Mouse (Mus musculus): ENCODE data around the gene Dgki.

Gene Dgki

DNA sequence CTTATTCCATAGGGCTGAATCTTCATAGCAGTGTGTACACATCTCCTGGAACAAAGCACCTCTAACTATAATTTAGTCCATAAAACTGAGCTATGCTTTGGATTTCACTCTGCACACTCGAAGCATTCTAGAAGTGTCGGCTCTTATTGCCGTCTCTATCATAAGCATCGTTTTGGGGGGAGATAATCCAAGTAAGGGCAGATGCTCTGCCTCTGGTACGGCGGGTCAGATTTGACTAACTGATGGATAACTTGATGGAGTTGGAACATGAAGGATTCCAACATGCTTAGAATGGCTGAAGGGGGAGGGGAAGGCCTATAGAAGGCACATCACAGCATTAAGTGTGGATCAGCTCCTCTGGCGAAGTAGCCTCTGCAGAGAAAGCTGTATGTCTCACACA lies 242.4 kb downstream of the Dgki start:
- no peak for DNase-seq

DNA sequence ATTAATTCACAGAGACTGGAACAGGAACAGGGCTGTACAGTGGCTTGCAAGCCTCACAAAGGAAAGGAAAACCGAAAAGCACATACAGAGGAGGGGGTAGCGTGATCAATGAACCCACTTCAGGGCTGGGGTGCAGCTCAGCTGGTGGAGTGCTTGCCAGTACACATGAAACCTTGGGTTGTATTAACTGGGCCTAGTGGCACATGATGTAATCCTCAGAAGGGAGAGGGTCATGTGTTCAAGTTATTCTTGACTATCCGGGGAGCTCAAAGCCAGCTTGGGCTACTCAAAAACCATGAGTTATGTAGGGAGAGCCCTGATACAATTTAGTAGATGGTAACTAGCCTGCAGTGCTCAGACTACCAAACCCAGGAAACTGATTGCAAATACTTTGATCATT lies 244.3 kb downstream of the Dgki start:
- DNase-seq, result no peak

DNA sequence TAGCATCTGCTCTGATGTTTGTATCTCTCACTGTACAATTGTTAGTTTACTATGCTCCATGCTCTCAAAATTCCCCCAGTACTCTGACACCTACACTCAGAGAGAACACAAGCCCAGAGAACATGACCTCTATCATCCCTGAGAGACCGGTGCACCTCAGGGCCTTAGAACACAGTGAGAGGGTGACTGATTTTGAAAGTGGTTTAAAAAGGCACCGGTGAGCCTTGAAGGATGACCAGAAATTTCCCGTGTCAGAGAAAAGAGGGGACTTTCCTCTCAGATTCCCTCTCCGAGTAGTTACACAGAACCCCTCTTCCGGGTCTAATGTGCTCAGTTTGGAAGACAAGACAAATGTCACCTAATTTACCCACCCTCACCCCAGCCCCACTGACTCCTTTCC lies 244.9 kb downstream of the Dgki start:
- DNase-seq, result no peak

DNA sequence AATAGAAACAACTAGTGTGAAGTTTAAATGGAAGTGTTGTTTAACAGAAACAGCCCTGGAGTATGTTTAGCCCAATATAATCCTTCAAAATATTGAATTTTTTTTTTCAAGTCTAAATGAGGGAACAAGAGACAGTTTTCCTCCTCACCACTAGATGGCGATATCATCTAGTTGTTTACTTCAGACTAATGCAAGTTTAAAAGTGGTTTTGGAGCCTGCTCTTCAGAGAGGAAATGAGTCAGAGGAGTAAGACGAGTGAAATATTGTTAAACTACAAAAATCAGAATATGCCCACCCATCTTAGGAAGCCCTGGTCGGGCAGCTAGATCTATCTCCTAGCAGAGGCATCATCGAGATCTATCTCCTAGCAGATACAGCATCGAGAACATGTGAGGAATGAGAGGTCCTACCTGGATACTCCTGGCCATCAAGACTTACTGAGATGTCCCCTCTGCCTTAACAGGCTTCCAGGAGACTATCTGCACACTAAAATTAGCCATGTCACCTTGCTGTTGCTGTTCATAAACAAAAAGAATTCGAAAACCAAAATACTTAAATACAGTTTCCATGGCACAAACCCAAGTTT lies 245.5 kb downstream of the Dgki start:
- peak in 1 of 2 experiments; percentile 6 for DNase-seq

DNA sequence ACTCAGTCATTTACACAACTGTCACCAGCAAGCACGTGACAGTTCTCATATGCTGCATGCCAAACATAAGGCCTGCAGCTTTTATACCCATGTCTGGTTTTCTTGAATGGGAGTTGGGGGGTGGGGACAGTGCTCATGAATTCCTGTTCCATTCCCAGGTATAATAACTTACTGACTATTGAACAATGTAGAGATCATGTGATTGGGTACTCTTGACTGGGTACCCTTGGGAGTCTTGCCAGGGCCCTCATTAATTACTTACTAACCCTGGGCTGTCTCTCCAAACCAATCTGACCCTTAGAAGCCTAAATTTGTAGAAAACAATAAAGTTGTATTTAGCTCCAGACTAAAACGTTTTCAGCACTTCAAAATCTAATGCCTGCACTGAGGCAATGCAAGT lies 246.6 kb downstream of the Dgki start:
- DNase-seq, result no peak

DNA sequence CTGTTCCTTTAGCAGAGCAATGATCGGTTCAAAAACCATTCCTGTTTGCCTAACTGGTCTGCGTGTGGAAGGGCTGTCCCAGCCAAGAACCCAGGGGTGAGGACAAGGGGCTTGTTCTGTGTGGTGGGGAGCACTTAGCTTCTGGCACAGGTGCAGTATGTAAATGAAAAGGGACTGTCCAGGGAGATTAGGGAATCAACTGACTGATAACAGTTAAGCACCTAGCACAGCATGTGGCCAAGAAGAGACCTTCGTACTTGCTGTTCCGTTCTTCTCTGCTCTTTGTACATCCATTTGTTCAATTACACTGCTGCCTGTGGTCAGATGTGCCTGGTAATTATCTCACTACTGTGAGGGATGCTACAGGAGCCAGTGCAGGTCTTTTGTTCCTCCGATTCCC lies 248.3 kb downstream of the Dgki start:
- DNase-seq, result no peak

DNA sequence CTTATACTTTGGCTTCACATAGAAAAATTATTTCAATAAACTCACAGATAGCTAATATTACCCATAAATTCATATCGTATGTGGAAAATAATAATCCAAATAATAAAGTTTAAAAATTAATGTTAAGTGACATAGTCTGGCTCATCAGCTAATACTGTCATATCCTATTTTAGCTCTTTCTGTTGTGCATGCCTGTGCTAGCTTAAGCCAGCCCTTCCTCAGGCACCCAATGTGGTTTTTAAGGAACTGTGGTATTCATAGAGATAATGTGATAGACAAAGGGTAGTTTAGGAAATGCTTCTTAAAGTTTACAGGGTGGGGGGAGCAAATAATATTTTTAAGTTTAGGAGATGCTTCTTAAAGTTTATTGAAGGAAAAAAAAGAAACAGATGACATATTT lies 248.8 kb downstream of the Dgki start:
- no peak for DNase-seq

DNA sequence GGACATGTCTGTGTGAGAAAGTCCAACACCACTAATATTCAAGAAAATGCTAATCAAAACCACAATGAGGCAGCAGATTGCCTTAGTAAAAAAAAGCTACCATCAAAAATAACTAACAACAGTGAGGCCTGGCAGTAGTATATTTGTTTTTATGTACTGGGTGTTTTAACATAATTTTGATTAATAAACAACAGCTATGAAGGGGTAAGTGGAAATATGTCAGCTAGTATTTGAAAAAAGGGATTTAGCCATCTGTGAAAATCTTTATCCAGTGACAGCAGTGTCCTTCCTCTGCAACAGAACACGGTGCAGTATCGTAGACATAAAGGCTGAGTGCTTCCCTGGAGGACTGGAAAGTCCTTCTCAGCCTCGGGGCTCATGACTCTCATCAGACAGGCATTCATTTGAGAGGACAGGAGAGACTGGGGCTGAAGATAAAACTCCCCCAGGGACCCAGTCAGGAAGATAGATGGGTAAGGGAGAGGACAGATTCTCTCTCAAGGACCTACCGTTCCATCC lies 252.3 kb downstream of the Dgki start:
- no peak for DNase-seq

DNA sequence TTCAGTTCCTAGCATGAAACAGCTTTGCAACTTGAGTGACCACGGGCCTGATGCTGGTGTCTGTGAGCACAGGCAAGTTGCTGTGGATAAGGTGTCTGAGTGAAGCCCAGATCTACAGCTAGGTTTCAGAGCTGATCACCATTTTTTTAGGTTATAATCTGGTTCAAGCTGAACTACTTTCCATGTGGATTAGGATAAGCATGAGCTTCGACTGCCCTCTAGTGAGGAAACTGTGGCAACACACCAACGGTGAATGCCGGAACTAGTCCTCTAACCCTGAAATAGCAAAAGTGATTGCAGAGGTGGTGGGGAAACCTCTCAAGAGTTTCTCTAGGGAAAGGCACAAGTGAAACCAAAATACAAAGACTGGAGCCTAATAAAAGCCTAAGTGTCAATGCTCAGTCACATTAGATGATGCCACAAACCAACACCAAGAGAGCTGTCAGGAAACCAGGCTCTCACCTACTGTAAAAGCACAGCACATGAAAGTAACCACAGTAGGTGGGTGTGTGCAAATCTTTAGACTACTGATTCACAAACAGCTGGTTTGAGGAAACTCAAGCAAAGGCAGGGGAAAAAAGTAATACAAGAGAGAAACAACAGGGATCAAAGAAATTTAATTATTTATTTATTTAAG lies 253.7 kb downstream of the Dgki start:
- peak in 1 of 2 experiments; percentile 6 for DNase-seq

DNA sequence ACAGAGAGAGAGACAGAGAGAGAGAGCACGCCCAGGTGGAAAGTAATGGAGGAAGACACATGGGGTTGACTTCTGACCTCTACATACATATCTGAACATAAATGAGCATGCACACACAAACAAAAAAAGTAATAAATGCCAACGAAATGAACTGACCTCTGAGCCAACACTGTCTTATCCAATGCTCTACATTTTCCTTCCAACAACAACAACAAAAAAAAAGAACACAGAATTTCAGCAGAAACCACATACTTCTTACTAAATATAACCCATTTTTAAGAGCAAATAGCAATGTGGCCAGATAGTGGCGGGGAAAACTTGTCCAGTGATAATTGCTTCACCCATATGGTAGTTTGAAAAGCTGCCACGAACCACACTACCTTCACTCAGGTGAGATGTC lies 255.2 kb downstream of the Dgki start:
- DNase-seq, result no peak

DNA sequence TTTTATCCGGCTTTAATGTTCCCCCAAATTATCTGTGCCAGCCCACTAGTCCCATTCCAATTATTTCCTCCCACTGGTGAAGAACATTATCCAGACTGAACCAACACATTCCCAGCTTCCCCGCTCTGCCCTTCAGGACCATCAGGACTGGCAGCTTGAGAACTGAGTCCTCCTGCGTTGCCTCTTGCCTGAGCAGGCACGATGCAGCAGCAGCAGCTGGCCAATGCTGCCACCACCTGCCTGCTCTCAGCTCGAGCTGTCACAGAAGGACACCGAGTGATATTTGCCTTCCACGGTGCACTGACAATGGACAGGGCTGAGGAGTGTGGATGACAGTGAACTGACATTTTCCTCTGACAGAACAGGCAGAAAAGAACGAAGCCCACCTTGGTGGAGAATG lies 261.5 kb downstream of the Dgki start:
- no peak for DNase-seq

DNA sequence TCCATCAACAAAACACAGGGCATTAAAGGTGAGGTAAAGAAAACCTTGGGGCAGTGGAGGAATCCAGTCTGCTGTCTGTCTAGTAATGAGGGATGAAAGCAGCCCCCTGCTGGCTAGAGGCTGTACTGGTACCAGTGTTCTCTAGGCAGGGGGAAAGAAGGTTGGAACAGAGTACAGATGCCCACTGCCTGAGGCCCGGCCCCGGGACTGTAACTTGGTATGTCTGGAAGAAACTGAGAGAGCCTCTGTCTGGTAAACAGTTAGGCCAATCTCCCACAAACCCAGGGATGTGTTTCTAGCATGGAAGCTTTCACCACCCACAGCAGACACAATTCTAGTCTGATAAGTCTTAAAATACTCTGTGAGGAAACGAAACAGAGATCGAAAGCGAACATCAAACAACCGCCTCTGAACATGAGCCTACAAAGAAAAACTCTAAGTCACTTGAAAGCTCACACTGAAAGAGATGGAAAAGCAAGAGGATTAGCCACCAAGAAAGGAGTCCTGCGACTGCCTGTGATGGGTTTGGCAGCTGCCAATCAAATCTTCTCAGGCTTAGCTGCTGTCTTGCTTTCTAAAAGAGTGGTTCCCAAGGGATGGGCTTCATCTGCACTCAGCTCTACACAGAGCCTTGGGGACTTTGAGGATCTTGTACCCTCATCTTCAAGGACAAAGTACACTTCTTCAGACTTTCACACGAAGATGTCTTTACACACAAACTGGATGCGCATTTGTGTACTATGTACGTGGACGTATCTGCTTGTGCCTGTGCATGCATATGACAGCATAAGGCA lies 262.7 kb downstream of the Dgki start:
- no peak for DNase-seq

DNA sequence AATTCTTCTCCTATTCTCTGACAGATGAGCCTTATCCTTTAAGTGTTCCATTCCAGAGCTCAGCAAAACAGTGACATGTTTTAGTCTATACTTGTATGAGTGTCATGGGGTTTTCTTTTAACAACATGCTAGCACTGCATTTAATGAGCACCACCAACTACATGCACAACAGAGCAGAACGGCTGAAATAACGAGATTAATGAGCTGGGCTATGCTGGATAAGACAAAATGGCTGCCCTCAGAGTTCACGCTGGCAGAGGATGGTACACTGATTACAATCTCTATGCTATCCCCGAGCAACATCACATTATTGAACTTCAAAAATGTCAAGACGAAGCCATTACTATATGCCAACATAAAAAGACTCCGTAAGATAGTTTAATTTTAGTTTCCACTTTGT lies 264.3 kb downstream of the Dgki start:
- no peak for DNase-seq

DNA sequence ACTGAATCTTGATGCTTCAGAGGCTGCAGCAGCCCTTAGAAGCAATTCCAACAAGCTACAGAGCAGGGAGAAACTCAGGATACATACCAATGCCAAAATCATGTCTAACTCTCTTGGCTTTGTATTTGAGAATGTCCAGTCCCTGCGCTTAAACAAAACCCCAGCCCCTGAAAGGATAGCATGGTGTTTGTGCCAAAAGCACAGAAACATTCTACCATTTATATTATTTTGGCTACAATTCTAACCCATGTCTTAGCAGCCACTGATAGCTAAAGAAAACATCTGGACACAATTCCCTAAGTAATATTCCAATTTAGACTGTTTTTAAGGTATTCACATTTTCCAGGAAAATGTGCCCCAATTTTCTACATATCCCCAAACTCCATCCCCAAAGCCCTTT lies 269.0 kb downstream of the Dgki start:
- DNase-seq, result no peak

DNA sequence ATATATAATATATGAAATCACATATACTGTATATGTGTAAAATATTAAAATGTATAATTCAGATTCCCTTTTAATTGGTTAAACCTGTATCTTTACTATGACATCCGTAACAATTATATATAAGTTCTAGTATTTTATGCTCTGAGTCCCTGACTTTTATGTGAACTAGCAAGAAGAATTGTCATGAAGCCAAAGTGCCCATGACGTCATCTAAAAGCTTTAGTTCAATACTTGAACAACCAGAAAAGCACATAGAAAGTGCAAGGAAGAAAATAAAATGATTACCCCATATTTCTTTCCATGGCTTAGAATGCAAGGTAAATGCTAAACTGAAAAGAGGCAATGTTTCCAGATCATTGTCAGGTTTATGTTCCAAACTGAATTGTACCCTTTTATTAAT lies 269.6 kb downstream of the Dgki start:
- no peak for DNase-seq

DNA sequence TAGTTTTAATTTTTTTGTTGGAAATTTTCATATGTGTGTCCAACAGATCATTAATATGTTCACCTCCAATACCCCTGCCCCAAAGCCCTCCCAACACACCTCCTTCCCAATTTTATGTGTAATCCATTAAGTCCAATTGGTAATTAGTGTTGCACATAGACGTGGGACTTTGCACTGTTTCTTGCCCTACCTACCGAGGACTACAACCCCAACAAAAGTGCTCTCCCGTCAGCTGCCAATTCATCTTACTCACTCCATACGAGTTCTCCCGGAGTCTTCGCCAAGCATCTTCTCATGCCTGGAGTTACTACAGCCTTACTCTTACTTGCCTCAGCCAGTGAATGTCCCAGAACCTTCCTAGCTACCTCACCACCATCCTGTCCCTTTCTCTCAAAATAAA lies 271.1 kb downstream of the Dgki start:
- no peak for DNase-seq

DNA sequence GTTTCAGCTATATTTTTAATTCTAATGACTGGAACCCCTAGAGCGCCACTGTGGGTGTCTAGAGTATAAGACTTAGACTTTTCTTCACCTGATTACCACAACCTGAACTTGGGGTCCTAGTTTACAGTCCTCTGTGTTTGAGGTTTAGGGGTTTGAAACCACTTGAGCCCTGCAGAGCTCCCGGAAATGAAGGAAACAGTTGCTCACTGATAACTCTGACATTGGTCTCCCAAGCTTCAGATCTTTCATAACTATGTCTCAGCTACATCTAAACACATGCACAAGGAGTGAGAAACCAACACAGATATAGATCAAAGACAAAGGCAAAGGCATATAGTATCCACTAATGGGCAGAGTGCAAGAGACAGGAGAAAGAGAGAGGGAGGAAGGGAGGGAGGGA lies 271.7 kb downstream of the Dgki start:
- no peak for DNase-seq

DNA sequence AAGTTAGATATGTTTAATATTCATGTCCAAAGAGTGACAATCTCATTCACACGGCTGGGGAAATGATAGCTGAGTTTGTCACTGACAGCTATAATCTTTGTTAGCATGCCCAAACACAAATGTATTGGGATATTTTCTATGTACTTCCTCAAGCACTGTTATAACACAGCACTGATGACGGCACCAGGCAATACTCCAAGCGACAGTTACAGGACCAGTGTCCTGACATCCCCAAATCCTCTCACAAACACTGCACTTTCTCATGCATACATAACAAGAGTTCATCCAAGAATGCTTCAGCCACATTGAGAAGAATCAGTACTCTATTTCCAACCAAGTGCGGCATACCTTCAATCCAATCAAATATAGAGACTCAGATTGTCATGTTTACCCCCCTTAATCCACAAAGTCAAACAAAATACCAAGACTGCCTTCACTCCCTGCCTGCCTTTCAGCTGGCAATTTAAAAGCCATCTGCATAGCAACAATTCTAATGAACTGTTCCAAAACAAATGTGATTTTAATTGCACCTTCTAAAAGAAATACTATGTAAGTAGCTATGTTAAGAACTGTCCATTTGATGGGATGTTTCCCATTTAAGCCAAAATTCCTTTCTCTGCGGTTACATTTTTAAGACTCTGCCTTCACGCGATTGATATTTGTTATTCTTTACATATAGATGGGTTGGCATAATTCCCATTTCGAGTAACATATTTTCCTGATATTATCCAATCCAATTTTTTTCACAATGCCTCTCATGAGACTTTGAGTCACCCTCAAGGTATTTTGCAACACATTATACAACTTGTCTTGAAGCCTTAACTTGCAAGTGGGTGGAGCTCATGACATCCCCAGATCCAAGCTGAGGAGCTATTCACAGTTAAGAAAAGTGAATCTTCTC lies 273.4 kb downstream of the Dgki start:
- no peak for DNase-seq

DNA sequence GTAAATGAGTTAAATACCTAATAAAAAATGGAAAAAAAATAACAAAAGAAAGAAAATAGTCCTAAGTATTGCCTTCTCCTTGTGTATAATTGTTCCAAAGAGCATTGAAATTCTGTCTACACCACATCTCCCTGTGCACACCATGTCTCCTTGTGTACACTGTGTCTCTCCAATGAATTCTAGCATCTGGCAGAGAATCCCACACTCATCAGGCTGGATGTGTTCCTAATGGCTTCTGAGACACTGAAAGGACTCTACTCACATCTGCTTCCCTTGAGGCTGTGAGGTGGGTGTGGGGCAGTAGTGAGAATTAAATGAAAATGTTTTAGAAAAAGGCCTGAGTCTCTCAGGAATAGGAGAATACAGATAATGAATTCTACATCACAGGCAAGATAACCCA lies 283.9 kb downstream of the Dgki start:
- no peak for DNase-seq

DNA sequence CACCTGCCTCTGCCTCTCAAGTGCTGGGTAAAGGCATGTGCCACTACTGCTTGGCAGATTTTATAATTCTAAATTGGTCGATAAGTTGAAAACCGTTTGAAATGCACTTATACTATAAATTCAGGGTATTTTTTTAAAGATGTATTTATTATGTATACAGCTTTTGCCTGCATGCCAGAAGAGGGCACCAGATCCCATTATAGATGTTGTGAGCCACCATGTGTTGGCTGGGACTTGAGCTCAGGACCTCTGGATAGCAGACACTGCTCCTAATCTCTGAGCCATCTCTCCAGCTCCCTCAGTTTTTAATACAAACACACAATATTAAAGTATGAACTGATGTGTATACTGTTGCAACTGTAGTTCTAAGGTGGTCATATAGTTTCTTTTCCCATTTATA lies 288.4 kb downstream of the Dgki start:
- DNase-seq, result no peak

DNA sequence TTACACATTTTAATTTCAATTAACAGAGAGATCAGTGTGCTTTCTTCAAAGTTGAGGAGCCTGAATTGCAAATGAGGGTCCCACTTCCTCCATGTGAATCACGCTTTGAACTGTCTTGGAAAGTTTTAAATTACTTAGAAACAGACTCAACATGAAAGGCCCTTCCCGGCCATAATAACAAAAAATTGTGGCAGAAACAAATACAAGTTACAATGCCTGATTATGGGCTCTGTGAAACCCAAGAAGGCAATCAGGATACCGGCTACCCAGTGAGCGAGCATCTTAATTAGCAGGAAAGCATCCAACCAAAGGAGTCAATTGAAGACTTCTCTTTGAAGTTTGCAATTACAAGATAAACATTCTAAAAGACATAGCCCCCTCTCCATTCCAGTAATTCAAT lies 292.4 kb downstream of the Dgki start:
- no peak for DNase-seq

DNA sequence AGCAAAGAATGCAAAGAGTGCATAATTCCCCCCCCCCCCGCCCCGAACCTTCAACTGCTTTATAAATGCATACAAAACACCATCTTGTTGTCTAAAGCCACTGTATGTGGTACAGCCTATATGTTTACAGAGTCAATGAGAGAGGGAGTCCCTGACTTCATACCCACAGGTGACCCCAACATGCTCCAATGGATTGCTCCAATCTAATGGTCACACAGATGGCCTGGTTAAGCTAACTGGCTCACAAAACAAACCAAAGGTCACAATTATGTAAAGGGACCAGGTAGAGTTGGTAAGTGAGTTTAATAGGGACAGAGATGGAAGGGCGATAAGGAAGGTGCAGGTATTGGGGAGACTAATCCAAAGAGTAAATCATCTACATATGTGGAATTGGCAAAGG lies 295.1 kb downstream of the Dgki start:
- no peak for DNase-seq

DNA sequence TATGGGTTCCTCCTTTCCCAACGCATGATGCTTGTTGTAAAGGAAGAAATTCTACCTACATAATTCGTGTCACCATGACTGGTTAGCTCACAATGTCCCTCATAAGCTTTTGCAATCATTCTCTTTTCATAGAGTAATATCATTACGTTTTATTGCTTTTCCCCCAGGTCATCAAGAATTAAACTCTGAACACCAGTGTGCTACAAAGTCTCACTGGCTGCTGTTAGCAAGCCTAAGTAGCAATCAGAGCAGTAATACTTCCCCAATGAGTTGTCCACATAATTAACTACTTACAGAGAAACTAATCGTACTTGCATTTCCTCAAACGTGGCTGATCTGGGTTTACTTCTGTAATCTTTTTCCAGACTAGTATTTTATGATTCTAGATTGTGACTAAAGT lies 296.7 kb downstream of the Dgki start:
- DNase-seq, result no peak
